Mouse (Mus musculus): ENCODE measurements around the gene Zscan5b. TPM values are rescaled to one million over a fixed set of nuclear protein-coding genes. Genes with fewer than 3 reads are reported as not detected.

Zscan5b gene
- not detected for polyA plus RNA-seq (2017; shearing (Covaris generic))

GRCm38 (mm10) chr7:6221978-6222377 lies at the start of gene Zscan5b:
Gene Zscan5b (plus strand): TSS chr7:6222278.

DNA sequence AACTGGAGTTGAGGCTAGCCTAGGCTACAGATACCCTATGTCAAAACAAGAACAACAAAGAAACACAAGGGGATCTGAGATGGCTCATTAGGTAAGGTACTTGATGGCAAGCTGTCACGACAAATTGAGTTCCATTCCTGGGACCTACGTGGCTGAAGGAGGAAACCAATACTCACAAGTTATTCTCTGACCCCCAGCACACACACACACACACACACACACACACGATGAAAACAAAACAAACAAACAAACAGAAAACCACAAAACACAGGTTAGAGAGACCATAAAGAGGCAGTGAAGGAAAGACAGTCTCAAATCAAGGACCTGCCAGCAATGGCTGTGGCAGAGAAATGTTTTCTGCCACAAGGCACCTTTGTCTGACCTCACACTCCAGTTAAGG lies 25.3 kb upstream of the Zscan5b start, which contains the start of gene Galp:
TSS of gene Galp (plus strand) at position 301 of the 400 bp plus-strand sequence.

GRCm38 (mm10) chr7:6252410-6252809 lies 30.3 kb downstream of the Zscan5b start, which contains the start of gene Epp13:
Gene Epp13 (plus strand): TSS chr7:6252710.

GRCm38 (mm10) chr7:6285842-6286705 lies 64.0 kb downstream of the Zscan5b start, which contains the start of gene Zfp667:
Gene Zfp667 (plus strand): TSS chr7:6286579.

Other genes with a start within 250 kb of the Zscan5b start
- gene Vmn1r65, start 211.3 kb upstream of the Zscan5b start, polyA plus RNA-seq (2017; shearing (Covaris generic)) = not detected
- gene Nlrp4c, start 177.1 kb upstream of the Zscan5b start, polyA plus RNA-seq (2017; shearing (Covaris generic)) = not detected
- 22.6 TPM for gene Zfp787, start 66.3 kb upstream of the Zscan5b start, polyA plus RNA-seq (2017; shearing (Covaris generic))
- 9.0 TPM for gene Zfp444, start 50.1 kb upstream of the Zscan5b start, polyA plus RNA-seq (2017; shearing (Covaris generic))
- not detected for gene Galp, start 25.2 kb upstream of the Zscan5b start, polyA plus RNA-seq (2017; shearing (Covaris generic))
- not detected for gene Epp13, start 30.4 kb downstream of the Zscan5b start, polyA plus RNA-seq (2017; shearing (Covaris generic))
- 7.2 TPM for gene Zfp667, start 64.3 kb downstream of the Zscan5b start, polyA plus RNA-seq (2017; shearing (Covaris generic))
- 1.9 TPM for gene Zfp583, start 109.0 kb downstream of the Zscan5b start, polyA plus RNA-seq (2017; shearing (Covaris generic))
- 1.0 TPM for gene Gm3854, start 121.5 kb downstream of the Zscan5b start, polyA plus RNA-seq (2017; shearing (Covaris generic))
- 5.1 TPM for gene Zfp78, start 141.0 kb downstream of the Zscan5b start, polyA plus RNA-seq (2017; shearing (Covaris generic))
- 17.6 TPM for gene Zfp28, start 161.0 kb downstream of the Zscan5b start, polyA plus RNA-seq (2017; shearing (Covaris generic))
- gene Smim17, start 176.4 kb downstream of the Zscan5b start, polyA plus RNA-seq (2017; shearing (Covaris generic)) = not detected
- gene Gm20715, start 188.0 kb downstream of the Zscan5b start, polyA plus RNA-seq (2017; shearing (Covaris generic)) = not detected
- not detected for gene Olfr1344, start 216.4 kb downstream of the Zscan5b start, polyA plus RNA-seq (2017; shearing (Covaris generic))
- gene Olfr1336, start 233.9 kb downstream of the Zscan5b start, polyA plus RNA-seq (2017; shearing (Covaris generic)) = 0.04 TPM
- gene Olfr1346, start 244.8 kb downstream of the Zscan5b start, polyA plus RNA-seq (2017; shearing (Covaris generic)) = not detected